22 mouse cellular contexts compared by ENCODE assay signal in genomic region chr5:137937238-137937637, GRCm38 (mm10). TPM values are rescaled to one million over a fixed set of nuclear protein-coding genes. Genes with fewer than 3 reads are reported as not detected.
A peak's percentile ranks its signal among the peaks of the same experiment; 100 is the strongest.
DNase-seq lines count a peak whose midpoint lies in the region; ATAC-seq and TF ChIP-seq lines count a peak whose summit lies in the region.
"Had no signal": no experiment of that assay in that cellular context is flagged by ENCODE, and none has a peak within 500 bp of the region (broad histone marks: within the 10 kb centered on the region; RNA-seq: fewer than 3 reads in every experiment).

No protein-coding gene starts in this region.

- DNase-seq in gastrocnemius, adult 2 months = no peak
- DNase-seq in gastrocnemius, postnatal 25 days = no peak
- no peak for DNase-seq in liver, postnatal 0 days
- DNase-seq in MEL-GATA-1-ER (ENCODE audit: extremely low read depth, low read depth) = peak; percentile 11
- DNase-seq in frontal cortex, adult 2 months (ENCODE audit: extremely low spot score in 1 of 2, low spot score in 1 of 2) = no peak
- no peak for DNase-seq in kidney, postnatal 25 days
- DNase-seq: cerebellum, adult 9-11 months; heart, adult 18-20 months; kidney, adult 11 months; spleen, adult 18-20 months; thymus, postnatal 14 days had no signal

- ATAC-seq in liver, postnatal 0 days = no peak
- no peak for ATAC-seq in liver, embryonic 12.5 days
- 0 out of 2 replicates have a peak, but pooled peaks have one; percentile 31 for ATAC-seq in megakaryocyte progenitor cell, adult 5-6 weeks (replicated peaks; ENCODE audit: poor library complexity)
- ATAC-seq: forebrain, embryonic 14.5 days had no signal

- H3K27me3 ChIP-seq in liver, postnatal 0 days (ENCODE audit: insufficient read depth, low read length) = no peaks in the 10 kb centered on the region
- no peaks in the 10 kb centered on the region for H3K27me3 ChIP-seq in liver, embryonic 12.5 days (replicated peaks)
- H3K27me3 ChIP-seq: hindbrain, embryonic 13.5 days; limb, embryonic 12.5 days; neural tube, embryonic 13.5 days; stomach, embryonic 15.5 days had no signal

- no peak overlapping the region for H3K9ac ChIP-seq in liver, postnatal 0 days (replicated peaks)
- H3K9ac ChIP-seq in liver, embryonic 12.5 days = no peak overlapping the region
- H3K9ac ChIP-seq: hindbrain, embryonic 13.5 days; limb, embryonic 12.5 days; neural tube, embryonic 13.5 days; stomach, embryonic 15.5 days had no signal

- no peak overlapping the region for H3K27ac ChIP-seq in gastrocnemius, adult 2 months
- no peak overlapping the region for H3K27ac ChIP-seq in liver, postnatal 0 days (ENCODE audit: low read depth)
- no peak overlapping the region for H3K27ac ChIP-seq in liver, embryonic 12.5 days
- H3K27ac ChIP-seq: hindbrain, embryonic 13.5 days; limb, embryonic 12.5 days; neural tube, embryonic 13.5 days; stomach, embryonic 15.5 days had no signal

- no peaks in the 10 kb centered on the region for H3K9me3 ChIP-seq in liver, postnatal 0 days (ENCODE audit: low read length)
- no peaks in the 10 kb centered on the region for H3K9me3 ChIP-seq in liver, embryonic 12.5 days (replicated peaks)
- H3K9me3 ChIP-seq: hindbrain, embryonic 13.5 days; stomach, embryonic 15.5 days had no signal

- no peaks in the 10 kb centered on the region for H3K4me1 ChIP-seq in liver, postnatal 0 days (ENCODE audit: insufficient read depth)
- H3K4me1 ChIP-seq in liver, embryonic 12.5 days = no peaks in the 10 kb centered on the region
- H3K4me1 ChIP-seq: hindbrain, embryonic 13.5 days; limb, embryonic 12.5 days; neural tube, embryonic 13.5 days; stomach, embryonic 15.5 days had no signal

- H3K36me3 ChIP-seq in liver, postnatal 0 days (replicated peaks; ENCODE audit: insufficient read depth, low read length) = no peaks in the 10 kb centered on the region
- H3K36me3 ChIP-seq in liver, embryonic 12.5 days = no peaks in the 10 kb centered on the region
- H3K36me3 ChIP-seq: hindbrain, embryonic 13.5 days; limb, embryonic 12.5 days; neural tube, embryonic 13.5 days; stomach, embryonic 15.5 days had no signal

- H3K4me3 ChIP-seq in gastrocnemius, adult 2 months = no peak overlapping the region
- H3K4me3 ChIP-seq in liver, postnatal 0 days (ENCODE audit: low read depth, low read length) = no peak overlapping the region
- H3K4me3 ChIP-seq in liver, embryonic 12.5 days = no peak overlapping the region
- H3K4me3 ChIP-seq: hindbrain, embryonic 13.5 days; limb, embryonic 12.5 days; neural tube, embryonic 13.5 days; stomach, embryonic 15.5 days had no signal

- no peak for TF ChIP-seq EP300 in liver, postnatal 0 days (IDR thresholded peaks at IDR 0.05; ENCODE audit: low read depth)

- WGBS in liver, postnatal 0 days (ENCODE audit: insufficient replicate concordance) = 53% methylated on average over 4 of the region's 4 CpGs
- WGBS in liver, embryonic 12.5 days (ENCODE audit: insufficient replicate concordance) = 40% methylated on average over 4 of the region's 4 CpGs

- intact Hi-C loops in gastrocnemius, adult 2 months (cut with DNase I) = no loop called here

- TF ChIP-seq CTCF in gastrocnemius, adult 2 months (IDR thresholded peaks at IDR 0.05) = peak; percentile 7; the same call in 1 of the 2 replicates
- peak; percentile 35; the same call in 1 of the 2 replicates for TF ChIP-seq CTCF in liver, postnatal 0 days (IDR thresholded peaks at IDR 0.05; ENCODE audit: low read depth)

- H3K4me2 ChIP-seq in liver, postnatal 0 days (ENCODE audit: low read depth, low read length) = no peak overlapping the region
- H3K4me2 ChIP-seq in liver, embryonic 12.5 days = no peak overlapping the region
- H3K4me2 ChIP-seq: hindbrain, embryonic 13.5 days; limb, embryonic 12.5 days; neural tube, embryonic 13.5 days; stomach, embryonic 15.5 days had no signal

RNA-seq across cellular contexts. Expression of gene Cyp3a13, which starts 15.8 kb away (rescaled TPM):
- not detected for total RNA-seq in gastrocnemius, adult 2 months (2021)
- total RNA-seq in gastrocnemius, postnatal 25 days (2021) = under 1 TPM in 1 of 2 experiments, not detected in 1; 0.08 TPM
- polyA plus RNA-seq in liver, postnatal 0 days (2015; fragmentation: Nextera tagmentation; extraction: Ambion mirVana) = 81.3 and 89.1 TPM in 2 replicates
- polyA plus RNA-seq in liver, embryonic 12.5 days (2016; fragmentation: Nextera tagmentation; extraction: Ambion mirVana) = 1.0 and 1.3 TPM in 2 replicates
- total RNA-seq in megakaryocyte progenitor cell, adult 5-6 weeks (2015) = not detected in 2 replicates
- total RNA-seq in megakaryocyte progenitor cell, adult 5-6 weeks (2017) = not detected in 2 replicates
- polyA plus RNA-seq in frontal cortex, adult 2 months (2012; rRNA removed) = 0.97 and 1.2 TPM in 2 replicates
- total RNA-seq: megakaryocyte-erythroid progenitor cell, adult 5-6 weeks; monocyte, adult 5-6 weeks had no signal
- polyA plus RNA-seq: forebrain, embryonic 14.5 days; hindbrain, embryonic 13.5 days; limb, embryonic 12.5 days; neural tube, embryonic 13.5 days had no signal

RNA-seq across cellular contexts. Expression of gene Gjc3, which starts 25.7 kb away (rescaled TPM):
- under 1 TPM; 0.31 to 0.51 TPM for total RNA-seq in gastrocnemius, adult 2 months (2021)
- total RNA-seq in gastrocnemius, postnatal 25 days (2021) = 1 to 10 TPM; 1.2 to 1.6 TPM
- polyA plus RNA-seq in liver, postnatal 0 days (2015; fragmentation: Nextera tagmentation; extraction: Ambion mirVana) = 0.22 and 0.26 TPM in 2 replicates
- not detected in 2 replicates for polyA plus RNA-seq in liver, embryonic 12.5 days (2016; fragmentation: Nextera tagmentation; extraction: Ambion mirVana)
- total RNA-seq in megakaryocyte progenitor cell, adult 5-6 weeks (2015) = not detected in 2 replicates
- total RNA-seq in megakaryocyte progenitor cell, adult 5-6 weeks (2017) = not detected in 2 replicates
- 33.9 and 34.0 TPM in 2 replicates for polyA plus RNA-seq in frontal cortex, adult 2 months (2012; rRNA removed)
- total RNA-seq: megakaryocyte-erythroid progenitor cell, adult 5-6 weeks had no signal

RNA-seq across cellular contexts. Expression of gene Azgp1, which starts 44.1 kb away (rescaled TPM):
- total RNA-seq in gastrocnemius, adult 2 months (2021) = not detected
- total RNA-seq in gastrocnemius, postnatal 25 days (2021) = not detected
- polyA plus RNA-seq in liver, postnatal 0 days (2015; fragmentation: Nextera tagmentation; extraction: Ambion mirVana) = 745 and 764 TPM in 2 replicates
- not detected in 2 replicates for polyA plus RNA-seq in liver, embryonic 12.5 days (2016; fragmentation: Nextera tagmentation; extraction: Ambion mirVana)
- not detected in 2 replicates for total RNA-seq in megakaryocyte progenitor cell, adult 5-6 weeks (2015)
- total RNA-seq in megakaryocyte progenitor cell, adult 5-6 weeks (2017) = not detected in 2 replicates
- 0.36 and 0.54 TPM in 2 replicates for polyA plus RNA-seq in frontal cortex, adult 2 months (2012; rRNA removed)
- total RNA-seq: heart, adult 18-20 months; megakaryocyte-erythroid progenitor cell, adult 5-6 weeks; monocyte, adult 5-6 weeks had no signal
- polyA plus RNA-seq: forebrain, embryonic 14.5 days; heart, embryonic 16.5 days; hindbrain, embryonic 13.5 days; limb, embryonic 12.5 days; lung, embryonic 16.5 days; neural tube, embryonic 13.5 days had no signal
